Mouse (Mus musculus) T-helper 1 cell (primary cell): ENCODE results near the gene Onecut3.

Experiments
- in situ Hi-C: fragments of 300-600 bp; cut with MboI, MseI; formaldehyde crosslinking; loops from one replicate; pipeline ENCODE4 v1.15.1; 2025; ENCODE audit warnings: high pct_unique_total_duplicates

Gene Onecut3

DNA sequence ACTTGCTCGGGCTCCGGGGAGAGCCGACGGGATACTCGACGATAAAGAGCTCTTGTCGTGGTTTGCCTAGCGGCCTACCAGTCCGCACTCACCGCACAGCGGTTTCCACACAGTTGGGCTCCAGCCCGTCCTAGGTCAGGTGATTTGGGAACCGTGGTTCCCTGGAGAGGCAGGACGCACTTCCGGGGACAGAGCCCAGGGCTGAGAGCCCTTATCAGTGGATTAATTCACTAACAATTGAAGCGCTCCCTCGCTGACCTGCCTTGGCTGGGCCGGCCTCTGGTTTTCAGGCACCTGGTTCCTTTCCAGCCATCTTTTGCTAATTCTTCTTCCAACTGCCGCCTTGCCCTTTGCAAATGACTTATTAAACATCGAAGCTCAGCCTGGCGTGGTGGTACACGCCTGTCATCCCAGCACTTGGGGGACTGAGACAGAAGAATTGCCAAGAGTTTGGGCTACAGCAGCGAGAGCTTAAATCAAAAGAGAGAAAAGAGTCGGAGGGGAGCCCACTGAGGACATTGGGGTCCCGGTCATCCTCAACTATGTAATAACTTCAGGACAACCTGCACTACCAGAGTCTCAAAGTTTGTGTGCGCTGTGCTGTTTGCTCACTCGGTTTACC, 9.1 kb downstream of the Onecut3 start:
- in situ Hi-C loops: no loop called here

DNA sequence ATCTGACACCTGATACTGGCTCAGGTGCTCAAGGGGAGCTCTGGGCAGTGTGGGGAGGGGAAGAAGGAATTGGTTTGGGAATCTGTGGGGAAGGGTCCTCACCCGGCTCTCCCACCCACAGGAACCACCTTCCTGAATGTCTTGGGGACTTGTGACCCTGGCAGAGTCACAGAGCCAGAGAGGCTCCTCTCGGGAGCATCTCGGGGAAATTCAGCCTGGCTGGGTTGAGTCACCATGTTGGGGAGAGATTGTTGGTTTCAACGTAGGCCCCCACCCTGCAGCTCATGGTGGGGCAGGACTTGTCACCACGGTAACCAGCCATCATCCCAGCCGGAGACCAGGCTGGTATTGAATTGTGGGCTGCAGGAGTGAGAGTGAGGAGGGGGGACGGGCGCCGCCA, 10.1 kb downstream of the Onecut3 start:
- in situ Hi-C loops: loop anchor here (5.0 kb wide), 1 partner anchor 57 kb away; no protein-coding TSS in a partner anchor

DNA sequence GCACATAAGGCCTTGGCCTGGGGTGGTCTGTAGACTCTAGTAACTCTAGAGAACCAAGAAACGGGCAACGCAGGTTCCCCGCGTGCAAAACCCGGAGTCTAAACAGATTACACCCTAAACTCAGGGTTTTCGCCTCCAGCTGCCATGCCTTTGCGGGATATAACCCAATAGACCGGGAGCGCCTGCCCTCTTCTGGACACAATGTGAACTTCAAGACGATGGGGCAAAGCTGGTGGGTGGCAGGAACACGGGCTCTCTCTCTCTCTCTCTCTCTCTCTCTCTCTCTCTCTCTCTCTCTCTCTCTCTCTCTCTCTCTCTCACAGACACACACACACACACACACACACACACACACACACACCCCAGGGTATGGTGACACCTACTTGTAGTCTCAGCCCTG, 11.6 kb downstream of the Onecut3 start:
- in situ Hi-C loops: loop anchor here (5.0 kb wide), 1 partner anchor 59 kb away; no protein-coding TSS in a partner anchor

GRCm38 (mm10) chr10:80509412-80510272, 15.0 kb downstream of the Onecut3 start:
- in situ Hi-C loops: loop anchor here (5.0 kb wide), 1 partner anchor 62 kb away; no protein-coding TSS in a partner anchor

DNA sequence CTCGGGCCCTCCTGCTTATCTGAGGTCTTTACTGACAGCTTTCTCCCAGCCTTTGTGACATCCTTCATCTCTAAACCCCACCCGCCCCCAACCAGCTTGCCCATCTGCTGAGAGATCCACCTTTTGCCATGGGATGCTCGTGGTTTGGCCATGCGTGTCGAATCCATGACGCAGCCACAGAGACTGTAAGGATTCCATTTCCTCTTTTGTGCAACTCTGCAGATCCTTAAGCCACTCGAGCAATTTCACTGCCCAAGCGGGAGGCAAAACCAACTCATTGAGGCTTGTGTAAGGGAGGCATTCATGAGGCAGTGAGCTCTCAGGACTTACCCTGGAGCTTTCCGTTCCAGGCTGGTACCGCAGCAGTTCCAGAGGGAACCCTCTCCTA, 15.6 kb downstream of the Onecut3 start:
- in situ Hi-C loops: no loop called here

- in situ Hi-C loops: no loop called here
Observed at GRCm38 (mm10) chr10:80513739-80514138, 19.1 kb downstream of the Onecut3 start.

GRCm38 (mm10) chr10:80519287-80519686, 24.7 kb downstream of the Onecut3 start:
- in situ Hi-C loops: no loop called here

- in situ Hi-C loops: no loop called here
Observed at GRCm38 (mm10) chr10:80523299-80523698, 28.7 kb downstream of the Onecut3 start.

DNA sequence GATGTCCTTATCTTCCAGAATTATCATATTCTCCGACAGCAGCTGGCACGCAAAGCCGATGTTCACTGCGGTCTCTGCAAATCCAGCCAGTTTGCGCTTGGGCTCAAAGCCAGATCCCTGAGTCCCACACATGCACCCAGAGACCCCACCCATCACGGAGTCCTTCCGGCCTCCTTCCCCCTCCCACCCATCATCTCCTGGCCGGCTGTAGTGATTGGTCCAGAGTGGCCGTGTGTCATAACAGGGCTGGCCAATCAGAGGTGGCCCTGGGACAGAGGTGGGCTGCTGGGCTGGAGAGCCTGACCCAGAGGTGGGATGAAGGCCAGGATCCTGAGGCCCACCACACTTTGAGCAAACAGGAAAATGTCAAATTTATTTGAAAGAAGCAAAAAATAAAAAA, 31.5 kb downstream of the Onecut3 start:
- in situ Hi-C loops: no loop called here

- in situ Hi-C loops: no loop called here
Observed at GRCm38 (mm10) chr10:80532783-80533182, 38.1 kb downstream of the Onecut3 start.

GRCm38 (mm10) chr10:80533704-80534103, 39.1 kb downstream of the Onecut3 start:
- in situ Hi-C loops: no loop called here

GRCm38 (mm10) chr10:80535071-80535470, 40.4 kb downstream of the Onecut3 start:
- in situ Hi-C loops: no loop called here

DNA sequence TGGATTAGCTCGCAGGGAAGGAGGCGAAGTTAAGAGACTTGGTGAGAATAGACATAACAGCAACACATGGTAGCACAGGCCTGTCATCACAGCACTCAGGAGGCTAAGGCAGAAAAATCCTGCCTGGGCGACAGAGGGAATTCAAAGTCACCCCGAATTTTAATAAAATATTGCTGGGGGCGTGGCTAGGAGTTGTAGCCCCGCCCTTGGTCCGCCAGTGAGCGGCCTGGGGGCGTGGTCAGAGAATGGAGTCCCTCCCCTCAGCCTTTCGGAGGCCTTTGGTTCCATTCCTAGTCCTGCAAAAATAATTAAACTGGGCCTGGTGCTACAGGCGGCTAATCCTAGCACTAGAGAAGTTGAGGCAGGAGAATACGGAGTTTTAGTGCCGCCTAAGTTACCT, 41.1 kb downstream of the Onecut3 start:
- in situ Hi-C loops: no loop called here

DNA sequence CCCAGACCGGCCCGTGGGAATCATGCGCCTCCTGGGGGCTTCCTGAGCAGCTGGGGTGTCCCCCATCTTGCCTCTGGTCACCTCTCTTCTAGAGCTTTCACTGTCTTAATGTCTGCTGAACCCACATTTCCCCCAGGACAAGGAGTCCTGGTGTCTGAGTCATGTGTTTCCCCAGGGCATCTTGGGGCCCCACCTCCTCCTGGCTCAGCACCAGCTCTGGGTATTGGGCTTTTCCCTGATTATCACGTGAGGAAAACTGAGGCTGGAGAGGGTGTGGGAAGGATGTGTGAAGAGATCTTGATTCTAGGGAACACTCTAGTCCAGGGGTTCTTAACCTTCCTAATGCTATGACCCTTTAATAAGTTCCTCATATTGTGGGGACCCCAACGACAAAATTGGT, 43.5 kb downstream of the Onecut3 start:
- in situ Hi-C loops: no loop called here

GRCm38 (mm10) chr10:80538710-80539394, 44.2 kb downstream of the Onecut3 start, which contains the start of gene Atp8b3:
Gene Atp8b3, minus strand, starts transcription at chr10:80539124.
- in situ Hi-C loops: no loop called here

GRCm38 (mm10) chr10:80539493-80539892, 44.9 kb downstream of the Onecut3 start:
- in situ Hi-C loops: no loop called here

DNA sequence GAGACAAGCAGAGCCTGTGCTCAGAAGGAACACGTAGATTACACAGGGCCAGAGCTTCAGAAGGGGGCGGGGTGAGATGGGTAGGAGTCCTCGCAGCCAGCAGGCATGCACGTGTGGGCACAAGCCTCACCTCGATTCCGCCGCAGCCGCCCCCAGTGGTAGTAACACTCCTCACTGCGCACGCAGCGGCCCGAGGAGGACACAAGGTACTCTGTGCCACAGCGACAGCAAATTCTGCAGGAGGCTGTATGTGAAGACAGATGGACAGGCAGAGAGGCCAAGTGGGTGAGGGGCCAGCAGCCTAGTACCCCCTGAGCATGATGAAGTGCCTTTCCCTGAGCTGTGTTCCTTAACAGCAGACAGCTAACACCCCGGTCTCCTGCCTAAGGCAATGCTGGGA, 49.2 kb downstream of the Onecut3 start:
- in situ Hi-C loops: no loop called here

DNA sequence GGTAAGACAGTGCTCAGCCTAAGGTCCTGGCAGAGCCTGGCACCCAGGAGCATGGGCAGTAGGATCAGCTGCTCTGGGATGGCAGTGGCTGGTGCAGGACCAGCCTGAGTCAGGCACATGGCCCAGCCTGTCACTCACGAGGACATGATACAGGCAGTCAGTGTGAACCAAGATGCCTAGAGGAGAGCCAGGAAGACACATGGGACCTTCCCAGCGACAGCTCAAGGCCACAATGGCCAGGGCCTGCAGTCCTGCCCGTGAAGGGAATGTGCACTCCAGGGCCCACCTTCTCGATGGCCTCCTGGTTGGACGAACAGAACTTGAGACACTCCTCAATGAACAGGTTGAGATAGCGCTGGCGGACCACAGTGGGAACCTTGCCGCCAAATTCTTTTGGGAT, 51.0 kb downstream of the Onecut3 start:
- in situ Hi-C loops: no loop called here

- in situ Hi-C loops: no loop called here
Observed at GRCm38 (mm10) chr10:80546945-80547344, 52.3 kb downstream of the Onecut3 start.

GRCm38 (mm10) chr10:80547539-80547938, 52.9 kb downstream of the Onecut3 start:
- in situ Hi-C loops: no loop called here

DNA sequence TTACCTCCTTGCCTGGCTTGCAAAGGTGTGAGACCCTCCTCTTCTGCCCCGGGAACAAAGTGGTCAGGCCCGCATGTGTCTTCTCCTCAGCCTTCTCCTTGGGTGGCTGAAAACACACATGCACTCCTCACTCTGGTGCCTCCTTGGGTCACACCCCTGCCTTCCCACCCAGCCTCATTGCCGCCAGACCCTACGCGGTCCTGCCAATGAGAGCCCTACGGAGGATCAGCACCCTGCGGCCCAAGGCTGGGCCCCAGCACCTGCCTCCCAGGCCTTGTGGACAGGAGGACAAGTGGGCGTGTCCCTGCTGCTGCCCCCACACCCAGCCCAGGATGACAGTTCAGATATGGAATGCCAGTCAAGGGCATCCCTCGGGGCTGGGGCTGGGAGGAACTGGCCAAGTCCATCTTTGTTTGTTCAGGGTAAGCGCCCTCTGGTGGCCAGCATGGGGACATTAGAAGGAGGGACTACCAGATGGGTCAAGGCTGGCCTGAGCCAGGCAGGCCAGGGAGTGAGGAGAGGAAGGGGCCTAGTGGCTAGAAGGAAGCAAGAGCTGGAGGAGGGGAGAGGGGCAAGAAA, 53.9 kb downstream of the Onecut3 start:
- in situ Hi-C loops: no loop called here

DNA sequence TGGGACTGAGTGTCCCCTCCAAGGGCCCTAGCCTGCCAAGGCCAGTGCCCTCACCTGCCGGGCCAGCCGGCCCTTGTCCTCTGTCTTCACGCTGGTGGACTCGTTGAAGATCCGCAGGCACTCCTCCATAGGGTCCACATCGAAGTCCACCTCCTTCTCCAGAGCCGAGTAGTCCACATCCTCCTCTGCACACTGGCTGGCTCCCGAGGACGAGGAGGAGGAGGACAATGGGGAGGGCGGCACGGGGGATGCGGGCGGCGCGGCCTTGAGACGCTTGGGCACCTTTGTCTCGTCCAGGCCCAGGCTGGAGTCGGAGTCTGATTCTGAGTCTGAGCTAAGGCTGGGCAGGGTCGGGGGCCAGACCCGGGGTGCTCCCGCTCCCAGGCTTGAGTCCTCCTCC, 54.6 kb downstream of the Onecut3 start:
- in situ Hi-C loops: no loop called here
